Mouse (Mus musculus): Measurements from ENCODE around the gene 4930507D05Rik. TPM values are rescaled to one million over a fixed set of nuclear protein-coding genes. Genes with fewer than 3 reads are reported as not detected.

Gene 4930507D05Rik
- 1 to 10 TPM; 1.1 to 1.4 TPM for total RNA-seq (2021)
- long read RNA-seq, experiment 1, partial matches to known transcripts: 0 of 2 reads
- long read RNA-seq, experiment 1, other reads (novel, unspliced or antisense): 0 of 2 reads
- long read RNA-seq, experiment 2: 0 reads

DNA sequence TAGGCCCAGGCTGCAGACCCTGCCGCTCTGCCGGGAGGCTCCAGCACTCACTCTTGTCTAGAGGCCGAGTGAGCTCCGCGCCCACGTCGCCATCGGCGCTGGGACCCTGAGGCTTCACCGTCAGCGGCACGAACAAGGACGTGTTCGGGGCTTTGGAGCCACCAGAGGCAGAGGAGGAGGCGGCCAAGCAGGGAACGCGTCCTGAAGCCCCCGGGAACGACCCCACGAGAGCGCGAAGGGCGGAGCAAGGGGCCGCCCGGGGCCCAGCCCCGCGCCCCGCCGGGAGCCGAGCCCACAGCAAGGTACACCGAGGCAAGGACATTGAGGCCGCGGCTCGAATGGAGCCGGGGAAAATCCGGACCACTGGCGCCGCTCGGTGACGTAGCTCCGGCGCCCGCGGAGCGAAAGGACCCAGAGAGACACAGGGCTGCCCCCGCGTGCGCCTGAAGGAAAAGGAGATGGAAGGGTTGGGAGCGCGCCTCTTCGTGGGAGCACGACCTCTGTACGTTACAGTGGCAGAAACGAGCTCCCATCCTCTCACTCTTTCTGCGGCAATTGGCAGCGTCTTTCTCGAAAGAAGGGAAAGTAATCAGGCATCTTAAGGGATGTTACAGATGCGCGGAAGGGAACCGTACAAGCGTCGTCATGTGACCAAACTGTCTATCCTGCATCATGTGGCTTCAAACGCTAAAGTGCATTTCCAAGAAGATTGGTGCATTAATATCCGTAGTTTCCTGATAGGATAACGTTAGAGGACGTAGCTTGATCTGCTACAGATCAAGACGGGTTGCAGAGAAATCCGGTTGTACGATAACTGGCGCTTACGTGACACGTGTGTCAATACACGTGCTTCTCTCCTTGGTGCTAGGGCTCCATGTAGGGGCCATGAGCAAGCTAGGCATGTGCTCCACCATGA, at the start of gene 4930507D05Rik, which contains the start of gene Supv3l1:
Gene 4930507D05Rik, plus strand, starts transcription at position 126 of the 916 bp plus-strand sequence.
Gene Supv3l1, minus strand, starts transcription at position 375 of the 916 bp plus-strand sequence.
- DNase-seq (ENCODE audit: low spot score in 2 of 2): peak; percentile 86 to 93

DNA sequence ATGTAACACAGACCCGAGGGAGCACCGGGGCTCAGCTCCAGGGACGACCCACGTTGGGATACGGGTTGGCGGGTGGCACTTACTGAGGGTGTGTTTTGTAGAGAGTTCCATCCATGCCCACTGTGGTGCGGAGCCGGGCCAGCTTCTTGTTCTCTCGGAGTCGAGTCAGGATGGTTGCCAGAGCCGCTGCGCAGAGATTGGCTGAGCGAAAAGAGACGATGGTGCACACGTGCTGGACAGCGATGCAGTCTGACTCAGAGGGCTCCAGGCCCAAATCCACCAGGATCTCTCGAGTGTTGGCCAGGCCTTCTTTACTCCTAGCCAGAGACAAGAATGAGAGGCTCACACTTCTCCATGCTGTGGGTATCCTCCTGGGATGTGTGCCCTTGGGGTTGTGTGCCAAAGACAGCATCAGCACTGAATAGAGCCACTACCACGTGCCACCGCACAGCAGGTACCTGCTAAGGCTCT, 47.6 kb upstream of the 4930507D05Rik start:
- Histone ChIP-seq H3K27ac (no peak overlapping the region), H3K4me3 (no peak overlapping the region)
- peak; percentile 13 to 23 for DNase-seq (ENCODE audit: low spot score in 2 of 2)
- TF ChIP-seq CTCF (conservative IDR thresholded peaks at IDR 0.05): no peak; the same call in 1 of the 2 replicates

More for the DNA sequence above, at the start of gene 4930507D05Rik, which contains the start of gene Supv3l1:
- Histone ChIP-seq H3K27ac (peak within 1 kb of the TSS; percentile 100), H3K4me3 (peak within 1 kb of the TSS; percentile 79)
- no peak for TF ChIP-seq CTCF (conservative IDR thresholded peaks at IDR 0.05)

DNA sequence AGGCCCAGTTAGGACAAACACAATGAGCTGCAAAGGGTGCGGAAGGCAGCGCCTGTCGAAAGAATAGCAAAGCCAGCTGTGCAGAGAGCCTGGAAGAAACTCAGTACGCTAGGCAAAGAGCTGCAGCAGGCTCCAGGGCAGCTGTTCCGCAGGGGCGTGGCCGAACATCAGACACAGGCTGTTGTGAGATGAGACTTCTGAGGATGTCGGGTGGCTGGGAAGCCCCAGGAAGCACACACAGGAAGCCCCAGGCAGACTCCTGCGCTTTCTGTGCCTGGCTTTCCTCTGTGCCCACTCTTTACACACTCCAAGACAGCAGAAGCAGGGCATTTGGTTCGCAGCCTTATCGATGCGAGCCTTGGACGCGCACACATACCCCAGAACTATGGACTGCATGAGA, 44.4 kb upstream of the 4930507D05Rik start:
- Histone ChIP-seq H3K27ac (no peak overlapping the region), H3K4me3 (no peak overlapping the region)
- no peak for TF ChIP-seq CTCF (conservative IDR thresholded peaks at IDR 0.05)
- no peak for DNase-seq (ENCODE audit: low spot score in 2 of 2)

DNA sequence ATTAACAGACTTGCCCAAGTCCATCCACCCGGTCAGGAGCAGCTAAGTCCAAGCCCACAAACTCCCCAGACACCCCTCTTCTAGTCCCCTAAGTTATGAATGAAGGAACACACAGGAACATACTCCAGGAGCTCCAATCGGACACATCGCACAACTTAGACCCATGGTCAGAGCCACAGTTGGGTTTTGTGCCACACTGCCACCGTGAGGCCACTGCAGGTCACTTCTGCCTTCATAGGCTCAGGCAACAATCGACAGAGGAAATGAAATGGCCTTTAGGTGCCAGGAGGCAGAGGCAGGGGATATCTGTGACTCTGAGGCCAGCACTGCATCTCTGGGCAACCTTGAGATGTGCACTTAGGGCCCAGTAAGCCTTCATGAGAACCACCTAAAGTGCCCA, 38.3 kb upstream of the 4930507D05Rik start:
- Histone ChIP-seq H3K4me3 (peak overlapping the region; percentile 15; the same call in 1 of the 2 replicates), H3K27ac (no peak overlapping the region)
- TF ChIP-seq CTCF (conservative IDR thresholded peaks at IDR 0.05): peak; percentile 92
- peak; percentile 50 to 67 for DNase-seq (ENCODE audit: low spot score in 2 of 2)

DNA sequence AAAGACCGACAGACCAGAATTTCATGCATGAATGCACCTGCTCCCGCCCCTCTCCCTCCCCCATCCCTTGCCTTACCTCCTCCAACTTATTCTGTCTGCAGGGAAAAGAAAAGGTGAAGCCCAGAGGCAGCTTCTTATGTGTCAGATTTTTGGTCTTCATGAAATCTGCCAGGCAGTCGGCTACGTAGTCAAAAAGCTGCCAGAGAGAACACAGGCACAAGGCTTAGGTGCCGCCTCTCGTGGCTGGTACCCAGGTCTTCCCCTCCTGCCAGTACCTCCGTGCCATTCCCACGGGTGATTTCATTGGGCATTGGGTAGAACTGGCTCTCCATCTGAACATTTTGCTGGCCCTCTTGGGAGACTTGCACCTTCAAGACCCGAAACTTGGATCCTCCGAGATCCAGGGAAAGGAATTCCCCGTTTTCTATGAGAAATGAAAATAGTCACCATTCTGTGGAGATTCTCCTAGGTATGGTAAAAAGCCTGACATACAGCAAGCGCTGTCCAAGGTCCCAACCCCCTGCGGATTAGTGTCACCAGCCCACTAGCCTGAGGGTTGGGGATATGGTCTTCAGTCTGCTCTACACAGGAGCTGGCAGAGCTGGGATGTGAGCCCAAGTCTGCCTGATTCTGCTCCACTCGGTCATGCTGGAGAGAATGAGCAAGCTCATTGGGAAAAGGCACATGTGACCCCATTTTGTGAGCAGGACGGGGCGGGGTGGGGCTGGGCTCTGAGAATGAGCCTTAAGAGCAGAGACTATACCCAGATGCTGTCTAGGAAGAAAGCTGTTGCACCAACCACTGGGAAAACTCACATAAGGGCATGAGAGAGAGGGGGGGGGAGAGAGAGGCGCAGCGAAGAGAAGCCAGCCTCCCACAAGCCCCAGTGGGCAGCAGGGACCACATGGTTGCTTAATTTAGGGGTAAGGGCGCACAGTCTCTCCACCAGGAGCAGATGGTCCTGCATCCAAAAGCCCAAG, 37.6 kb upstream of the 4930507D05Rik start:
- no peak for DNase-seq (ENCODE audit: low spot score in 2 of 2)
- Histone ChIP-seq H3K4me3 (peak overlapping the region; percentile 15; the same call in 1 of the 2 replicates), H3K27ac (0 out of 2 replicates have a peak overlapping the region, but pooled peaks have one; percentile 2)
- no peak for TF ChIP-seq CTCF (conservative IDR thresholded peaks at IDR 0.05)

DNA sequence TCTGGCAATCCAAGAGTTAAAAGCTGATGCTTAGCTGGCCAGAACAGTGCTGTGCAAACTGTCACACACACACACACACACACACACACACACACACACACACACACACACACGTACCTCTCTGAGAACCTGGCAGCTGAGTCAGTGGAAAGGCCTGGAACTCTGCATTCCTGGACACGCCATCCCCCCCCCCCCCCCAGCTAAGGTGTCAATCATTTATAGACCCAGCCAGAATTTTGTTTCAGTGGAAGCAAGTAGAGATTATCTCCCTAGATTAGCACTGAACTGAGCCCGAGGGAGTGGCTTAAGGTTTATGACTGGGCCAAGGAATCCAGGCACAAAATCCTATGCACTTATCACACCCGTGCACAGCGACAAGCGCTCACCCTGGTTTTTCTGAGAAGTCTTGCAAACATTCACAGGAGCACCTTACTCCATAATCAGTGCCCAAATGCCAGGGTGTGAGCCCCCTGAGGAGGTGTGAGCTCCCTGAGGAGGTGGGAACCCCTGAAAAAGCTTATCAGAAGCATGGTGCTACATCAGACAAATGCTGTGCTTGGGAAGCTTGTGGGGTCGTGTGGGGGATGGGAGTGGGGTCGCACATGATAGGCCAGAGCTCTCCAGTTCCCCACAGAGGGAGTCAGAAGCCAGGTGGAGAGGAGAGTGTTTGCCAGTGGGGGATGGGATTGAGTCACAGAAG, 36.2 kb upstream of the 4930507D05Rik start:
- TF ChIP-seq CTCF (conservative IDR thresholded peaks at IDR 0.05): no peak
- Histone ChIP-seq H3K4me3 (no peak overlapping the region), H3K27ac (no peak overlapping the region)
- DNase-seq (ENCODE audit: low spot score in 2 of 2): no peak

DNA sequence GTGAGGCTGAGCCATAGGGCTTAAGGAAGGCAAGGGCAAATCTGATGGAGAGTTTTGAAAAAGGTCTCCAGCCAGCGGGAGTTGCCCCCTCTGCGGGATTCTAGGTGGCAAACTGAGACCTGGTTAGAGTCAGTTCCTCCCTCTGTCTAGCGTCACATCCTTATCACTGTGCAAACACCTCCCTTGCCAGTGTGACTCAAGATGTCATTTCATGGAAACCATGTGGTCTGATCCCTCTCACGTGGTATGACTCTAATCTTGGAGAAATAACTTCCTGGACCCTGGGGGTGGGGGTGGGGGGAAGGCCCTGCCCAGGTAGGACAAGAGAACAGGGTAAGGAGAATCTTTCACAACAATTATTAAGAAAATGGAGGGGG, 35.7 kb upstream of the 4930507D05Rik start:
- H3K27ac ChIP-seq: no peak overlapping the region
- TF ChIP-seq CTCF (conservative IDR thresholded peaks at IDR 0.05): no peak
- no peak for DNase-seq (ENCODE audit: low spot score in 2 of 2)
- no peak overlapping the region for H3K4me3 ChIP-seq

DNA sequence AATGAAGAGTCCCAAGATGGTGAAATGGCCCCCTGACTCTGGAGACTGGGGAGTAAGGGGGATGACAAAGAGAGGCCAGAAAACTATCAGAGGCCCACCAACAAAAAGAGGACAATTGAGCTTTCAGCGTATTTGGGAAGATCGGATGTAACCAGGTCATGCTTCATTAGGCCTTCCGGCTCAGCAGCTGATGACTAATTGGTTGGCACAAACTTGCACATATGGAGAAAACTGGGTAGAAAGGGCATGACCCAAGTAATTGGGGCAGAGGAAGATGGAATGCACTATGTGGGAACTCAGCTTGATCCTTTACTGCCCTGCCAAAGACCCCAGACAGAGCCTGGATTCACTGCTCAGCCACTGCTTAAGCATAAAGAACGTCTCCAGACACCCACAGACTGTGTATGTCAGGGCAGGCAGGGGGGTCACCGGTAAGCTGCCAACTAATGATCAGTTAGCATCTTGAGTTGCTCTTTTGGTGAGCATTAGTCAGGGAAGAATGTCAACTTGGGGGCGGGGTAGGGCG, 30.4 kb upstream of the 4930507D05Rik start:
- no peak for DNase-seq (ENCODE audit: low spot score in 2 of 2)

DNA sequence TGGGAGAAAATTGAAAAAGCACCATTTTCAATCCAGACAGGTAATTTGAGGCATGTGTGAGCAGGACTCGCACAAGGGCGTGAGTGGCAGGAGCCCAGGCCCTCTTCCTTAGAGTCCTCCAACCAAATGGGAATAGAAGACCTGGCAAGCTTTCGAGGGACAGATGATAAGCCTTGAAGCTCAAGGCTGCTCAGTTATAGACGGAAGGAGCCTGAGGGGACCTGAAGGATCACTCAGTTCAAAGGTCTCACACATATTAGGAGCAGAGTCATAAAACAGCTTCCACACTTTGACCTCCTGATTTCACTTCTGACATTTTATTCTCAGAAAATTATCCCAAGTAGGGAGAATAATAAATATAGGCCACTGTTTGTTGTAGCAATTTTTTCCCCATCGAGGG, 29.9 kb upstream of the 4930507D05Rik start:
- Histone ChIP-seq H3K27ac (no peak overlapping the region), H3K4me3 (no peak overlapping the region)
- no peak for TF ChIP-seq CTCF (conservative IDR thresholded peaks at IDR 0.05)
- no peak for DNase-seq (ENCODE audit: low spot score in 2 of 2)

More for the DNA sequence above, 30.4 kb upstream of the 4930507D05Rik start:
- Histone ChIP-seq H3K4me3 (no peak overlapping the region), H3K27ac (no peak overlapping the region)
- no peak for TF ChIP-seq CTCF (conservative IDR thresholded peaks at IDR 0.05)

DNA sequence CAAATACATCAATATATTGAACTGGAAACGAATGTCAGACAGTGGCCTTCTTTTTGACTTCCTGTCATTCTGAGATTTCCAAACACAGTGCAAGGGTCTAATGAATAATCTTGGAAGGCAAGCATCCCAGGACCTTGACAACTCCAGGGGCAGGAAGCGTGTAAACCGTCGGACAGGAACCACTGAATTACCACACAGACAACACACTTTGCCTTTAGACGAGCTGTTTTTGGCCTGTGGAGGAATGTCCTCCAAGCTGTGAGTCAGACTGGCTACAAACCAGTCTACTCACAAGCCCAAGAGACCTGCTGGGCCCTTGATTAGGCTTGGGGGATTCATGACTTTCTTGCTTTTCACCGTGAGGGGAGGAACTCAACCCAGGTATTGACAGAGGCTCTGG, 28.9 kb upstream of the 4930507D05Rik start:
- Histone ChIP-seq H3K4me3 (no peak overlapping the region), H3K27ac (no peak overlapping the region)
- no peak for TF ChIP-seq CTCF (conservative IDR thresholded peaks at IDR 0.05)
- DNase-seq (ENCODE audit: low spot score in 2 of 2): no peak

DNA sequence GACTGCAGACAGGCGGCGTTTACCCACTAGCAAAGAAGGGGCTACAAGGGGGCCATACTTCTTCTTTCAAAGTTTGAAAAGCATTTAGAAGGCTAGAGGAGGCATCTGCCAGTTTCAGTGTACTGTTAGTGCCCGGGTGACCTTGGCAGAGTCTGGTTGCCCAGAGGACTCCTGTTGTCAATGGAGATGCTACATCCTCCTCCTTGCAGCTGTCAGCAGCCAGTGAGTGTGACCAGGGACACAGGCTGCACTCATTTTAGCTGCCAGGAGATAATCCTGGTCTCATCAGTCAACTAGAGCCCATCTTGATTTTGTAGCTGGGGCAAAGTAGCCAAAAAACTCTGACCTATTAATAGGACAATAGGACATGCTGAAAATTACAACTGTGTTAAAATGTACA, 28.2 kb upstream of the 4930507D05Rik start:
- Histone ChIP-seq H3K4me3 (no peak overlapping the region), H3K27ac (no peak overlapping the region)
- no peak for DNase-seq (ENCODE audit: low spot score in 2 of 2)
- TF ChIP-seq CTCF (conservative IDR thresholded peaks at IDR 0.05): no peak

Measured in layer of hippocampus, adult 2 months (tissue).